Mouse (Mus musculus): Measurements from ENCODE around the gene Ddr2. TPM values are rescaled to one million over a fixed set of nuclear protein-coding genes. Genes with fewer than 3 reads are reported as not detected.

The Ddr2 gene
- total RNA-seq, 2 experiments from 2014 or later: 10.1 to 15.8 TPM

DNA sequence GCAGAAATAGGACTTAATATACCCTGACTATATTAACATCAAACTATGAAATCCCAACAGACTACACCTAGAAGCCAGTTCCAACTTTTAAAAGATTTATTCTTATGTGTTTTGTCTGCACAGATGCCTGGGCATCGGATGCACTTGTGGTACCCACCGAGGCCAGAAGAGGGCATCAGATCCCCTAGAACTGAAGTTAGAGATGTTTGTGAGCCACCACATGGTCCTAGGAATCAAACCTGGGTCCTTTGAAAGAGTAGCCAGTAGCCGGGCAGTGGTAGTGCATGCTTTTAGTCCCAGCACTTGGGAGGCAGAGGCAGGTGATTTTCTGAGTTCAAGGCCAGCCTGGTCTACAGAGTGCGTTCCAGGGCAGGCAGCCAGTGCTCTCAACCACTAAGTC, 159.9 kb downstream of the Ddr2 start:
- DNase-seq (ENCODE audit: low spot score): no peak

- DNase-seq (ENCODE audit: low spot score): no peak
These were observed 160.6 kb downstream of the Ddr2 start for GRCm38 (mm10) chr1:169949981-169950380.

- DNase-seq (ENCODE audit: low spot score): no peak
These were observed 161.7 kb downstream of the Ddr2 start for GRCm38 (mm10) chr1:169948866-169949265.

- DNase-seq (ENCODE audit: low spot score): no peak
These were observed 162.3 kb downstream of the Ddr2 start for GRCm38 (mm10) chr1:169948280-169948679.

- no peak for DNase-seq (ENCODE audit: low spot score)
These were observed 162.9 kb downstream of the Ddr2 start for GRCm38 (mm10) chr1:169947654-169948053.

GRCm38 (mm10) chr1:169946004-169946403, 164.6 kb downstream of the Ddr2 start:
- no peak for DNase-seq (ENCODE audit: low spot score)

DNA sequence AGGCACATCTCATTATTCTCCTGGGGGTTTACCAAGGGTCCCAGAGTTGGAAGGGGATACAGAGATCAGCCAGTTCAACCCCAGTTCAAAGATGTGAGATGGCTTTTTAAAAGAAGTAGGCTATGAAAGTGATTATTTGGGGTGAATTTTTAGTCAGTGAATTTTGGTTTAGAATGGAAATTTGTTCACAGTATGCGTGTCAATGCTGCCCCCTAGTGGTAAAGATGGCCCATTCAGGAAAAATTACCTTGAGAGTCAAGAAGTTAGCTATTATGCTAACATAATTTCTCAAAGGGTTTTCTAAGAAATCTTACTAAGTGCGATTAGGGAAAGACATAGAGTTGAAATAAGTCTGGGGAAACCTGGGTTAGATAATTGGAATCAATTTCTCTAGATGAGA, 171.2 kb downstream of the Ddr2 start:
- DNase-seq (ENCODE audit: low spot score): peak; percentile 40

- peak; percentile 55 for DNase-seq (ENCODE audit: low spot score)
These were observed 176.4 kb downstream of the Ddr2 start for GRCm38 (mm10) chr1:169934005-169934725.

GRCm38 (mm10) chr1:169932122-169932746, 178.3 kb downstream of the Ddr2 start:
- DNase-seq (ENCODE audit: low spot score): no peak

DNA sequence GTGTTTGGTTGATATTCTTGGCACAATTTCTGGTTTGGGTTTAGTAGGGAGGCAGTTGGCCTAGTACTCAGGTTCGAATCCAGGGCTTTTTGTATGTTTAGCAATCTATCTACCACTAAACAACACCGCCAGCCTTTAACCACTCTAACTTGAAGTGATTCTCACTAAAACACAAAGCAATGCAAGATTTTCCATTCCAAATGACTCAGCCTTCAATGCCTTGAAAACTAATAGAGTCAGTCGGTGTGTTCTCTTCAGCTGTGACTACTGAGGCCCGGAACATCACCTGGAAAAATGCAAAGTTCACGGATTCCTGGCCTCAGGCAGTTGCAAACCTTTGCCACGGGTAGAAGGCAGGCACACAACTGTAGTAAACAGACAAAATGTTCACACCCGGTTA, 178.9 kb downstream of the Ddr2 start:
- DNase-seq (ENCODE audit: low spot score): no peak

- DNase-seq (ENCODE audit: low spot score): peak; percentile 49
These were observed 182.0 kb downstream of the Ddr2 start, which contains the start of gene Ccdc190 for GRCm38 (mm10) chr1:169928454-169928971. TSS of gene Ccdc190 (plus strand) at chr1:169928648.

DNA sequence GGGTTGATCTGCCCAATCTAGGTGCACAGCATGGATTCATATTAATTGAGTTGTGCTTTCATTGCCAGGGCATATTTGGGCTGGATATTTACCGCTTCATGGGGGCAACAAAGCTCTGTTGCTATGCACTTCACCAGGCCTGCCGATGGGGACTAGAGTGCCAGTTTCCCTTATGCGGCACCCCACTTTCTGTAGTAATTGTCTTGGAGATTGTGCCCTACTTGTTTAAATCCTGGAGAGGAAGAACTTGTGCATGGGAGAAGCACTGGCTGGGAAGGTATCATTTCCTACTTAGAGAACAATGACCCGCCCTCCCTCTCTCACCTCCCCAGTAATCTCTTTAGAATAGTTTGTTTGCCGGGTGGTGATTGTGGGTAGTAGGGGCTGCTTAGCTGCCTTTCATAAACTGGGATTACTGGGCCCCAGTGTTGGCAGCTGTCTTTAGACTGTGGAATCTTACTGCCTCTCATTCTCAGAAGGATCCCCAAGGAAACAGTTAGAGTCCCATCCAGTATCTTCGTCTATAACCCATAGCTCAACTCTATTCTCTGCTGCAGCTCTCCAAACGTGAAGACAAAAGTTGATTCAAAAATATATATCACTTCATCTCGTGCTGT, 182.7 kb downstream of the Ddr2 start:
- DNase-seq (ENCODE audit: low spot score): no peak

DNA sequence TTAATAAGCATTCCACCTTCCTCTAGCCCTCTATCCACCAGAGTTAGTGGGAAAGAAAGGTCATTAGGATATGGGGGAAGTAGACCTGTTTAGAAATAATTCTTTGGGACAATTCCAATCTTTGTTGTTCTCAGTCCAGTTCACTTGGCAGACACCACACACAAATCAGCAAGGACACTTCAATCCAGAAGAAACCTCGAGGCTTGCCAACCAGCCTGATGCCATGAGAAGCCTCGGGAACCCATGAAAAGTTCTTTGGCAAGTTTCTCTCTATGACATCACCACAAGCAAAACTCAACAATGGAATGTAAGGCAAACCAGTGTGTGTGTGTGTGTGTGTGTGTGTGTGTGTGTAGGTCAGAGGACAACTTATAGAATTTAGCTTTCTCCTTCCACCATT, 186.0 kb downstream of the Ddr2 start:
- DNase-seq (ENCODE audit: low spot score): no peak

Other genes starting within 250 kb of the Ddr2 start
- gene Ccdc190, start 182.1 kb downstream of the Ddr2 start, total RNA-seq (2021): not detected
- 10 to 100 TPM; 11.1 to 15.4 TPM for gene Hsd17b7, start 141.5 kb downstream of the Ddr2 start, total RNA-seq (2021)
- 10 to 100 TPM; 43.4 to 49.7 TPM for gene Uap1, start 64.2 kb upstream of the Ddr2 start, total RNA-seq (2021)
- 10 to 100 TPM; 11.7 to 15.6 TPM for gene Uhmk1, start 104.6 kb upstream of the Ddr2 start, total RNA-seq (2021)
- gene Sh2d1b2, start 122.0 kb upstream of the Ddr2 start, total RNA-seq (2021): not detected
- not detected for gene Sh2d1b1, start 166.6 kb upstream of the Ddr2 start, total RNA-seq (2021)
- under 1 TPM; 0.39 to 0.76 TPM for gene Gm7694, start 195.6 kb upstream of the Ddr2 start, total RNA-seq (2021)
- not detected for gene Spata46, start 198.0 kb upstream of the Ddr2 start, total RNA-seq (2021)

Measured in gastrocnemius, adult 18-20 months (tissue).